In genomic region chr5:28093874-28094273, GRCm38 (mm10) we compare ENCODE assay signal across 7 mouse cellular contexts. TPM values are rescaled to one million over a fixed set of nuclear protein-coding genes. Genes with fewer than 3 reads are reported as not detected.
DNase-seq lines count a peak whose midpoint lies in the region; ATAC-seq and TF ChIP-seq lines count a peak whose summit lies in the region.

No protein-coding gene starts in this region.

- no peak overlapping the region for H3K27ac ChIP-seq in limb, embryonic 11.5 days (replicated peaks; ENCODE audit: low read depth, low read length)
- no peak overlapping the region for H3K27ac ChIP-seq in midbrain, postnatal 0 days (ENCODE audit: low read depth, low read length)

- H3K9me3 ChIP-seq in limb, embryonic 11.5 days (ENCODE audit: control insufficient read depth, low read length) = no peaks in the 10 kb centered on the region
- H3K9me3 ChIP-seq in midbrain, postnatal 0 days (ENCODE audit: low read length) = no peaks in the 10 kb centered on the region

- peak; percentile 68 to 92 for DNase-seq in adrenal gland, adult (ENCODE audit: inconsistent age in 2 of 2, low spot score in 1 of 2)
- DNase-seq in gastrocnemius, postnatal 25 days = peak; percentile 26
- peak; percentile 83 for DNase-seq in kidney, adult 18-20 months
- DNase-seq in limb, embryonic 11.5 days (ENCODE audit: low spot score) = peak; percentile 89
- peak; percentile 76 for DNase-seq in midbrain, postnatal 0 days (ENCODE audit: low spot score)
- peak; percentile 72 to 88 for DNase-seq in spleen, postnatal 10 days (ENCODE audit: low spot score in 2 of 2)

- H3K4me1 ChIP-seq in limb, embryonic 11.5 days (ENCODE audit: control insufficient read depth, insufficient read depth, low read length) = no peaks in the 10 kb centered on the region
- H3K4me1 ChIP-seq in midbrain, postnatal 0 days (ENCODE audit: insufficient read depth, low read length) = no peaks in the 10 kb centered on the region

- TF ChIP-seq CTCF in midbrain, postnatal 0 days (IDR thresholded peaks at IDR 0.05) = peak; percentile 91

- no peak overlapping the region for H3K4me2 ChIP-seq in limb, embryonic 11.5 days (ENCODE audit: low read depth, severe bottlenecking)
- no peak overlapping the region for H3K4me2 ChIP-seq in midbrain, postnatal 0 days (ENCODE audit: low read depth, low read length, poor library complexity, severe bottlenecking)

- no peaks in the 10 kb centered on the region for H3K27me3 ChIP-seq in limb, embryonic 11.5 days (ENCODE audit: control insufficient read depth, insufficient read depth, low read length)
- no peaks in the 10 kb centered on the region for H3K27me3 ChIP-seq in midbrain, postnatal 0 days (ENCODE audit: insufficient read depth, low read length)

- H3K36me3 ChIP-seq in limb, embryonic 11.5 days (ENCODE audit: control insufficient read depth, insufficient read depth, low read length) = no peaks in the 10 kb centered on the region
- no peaks in the 10 kb centered on the region for H3K36me3 ChIP-seq in midbrain, postnatal 0 days (ENCODE audit: insufficient read depth, low read length)

- H3K4me3 ChIP-seq in limb, embryonic 11.5 days (ENCODE audit: low read depth, low read length) = no peak overlapping the region
- no peak overlapping the region for H3K4me3 ChIP-seq in midbrain, postnatal 0 days (ENCODE audit: low read depth, low read length)

- ATAC-seq in common myeloid progenitor, adult 5-6 weeks (replicated peaks; ENCODE audit: low read depth, poor library complexity, severe bottlenecking) = peak; percentile 81
- ATAC-seq in limb, embryonic 11.5 days (ENCODE audit: insufficient number of reproducible peaks, low FRiP score, low TSS enrichment, low read depth) = peak; percentile 44; the same call in 1 of the 2 replicates
- ATAC-seq in midbrain, postnatal 0 days (ENCODE audit: low FRiP score) = peak; percentile 38; the same call in 1 of the 2 replicates

- no peak overlapping the region for H3K9ac ChIP-seq in limb, embryonic 11.5 days (ENCODE audit: low read length)
- no peak overlapping the region for H3K9ac ChIP-seq in midbrain, postnatal 0 days (replicated peaks; ENCODE audit: low read length, poor library complexity, severe bottlenecking)

- WGBS in limb, embryonic 11.5 days = 19% methylated on average over 4 of the region's 4 CpGs
- 16% methylated on average over 4 of the region's 4 CpGs for WGBS in midbrain, postnatal 0 days

RNA-seq across cellular contexts. Expression of gene Insig1, which starts 22.7 kb away (rescaled TPM):
- total RNA-seq in common myeloid progenitor, adult 5-6 weeks (2017) = 37.7 and 38.2 TPM in 2 replicates
- total RNA-seq in gastrocnemius, postnatal 25 days (2021) = 10 to 100 TPM; 11.8 to 12.2 TPM
- 78.8 and 80.8 TPM in 2 replicates for polyA plus RNA-seq in limb, embryonic 11.5 days (2014; fragmentation: Nextera tagmentation; extraction: Ambion mirVana)
- total RNA-seq in midbrain, postnatal 0 days (2014; rRNA removed) = 131 and 164 TPM in 2 replicates
- polyA plus RNA-seq in midbrain, postnatal 0 days (2015; fragmentation: Nextera tagmentation; extraction: Ambion mirVana) = 90.6 and 97.9 TPM in 2 replicates

Comparison
In these comparisons a context has a peak if more than half of its experiments do, and no peak if none do; other contexts are left out.
1. DNase-seq: peak in every context shown above with its lines; median percentile 89 in limb, embryonic 11.5 days; 83 in kidney, adult 18-20 months; 80 in adrenal gland, adult; 80 in spleen, postnatal 10 days; 76 in midbrain, postnatal 0 days; 26 in gastrocnemius, postnatal 25 days.